Mouse (Mus musculus): ENCODE data around the gene Pigw. TPM values are rescaled to one million over a fixed set of nuclear protein-coding genes. Genes with fewer than 3 reads are reported as not detected.

Gene Pigw
- polyA plus RNA-seq, 1 experiment from 2014 or later: 3.7 TPM

DNA sequence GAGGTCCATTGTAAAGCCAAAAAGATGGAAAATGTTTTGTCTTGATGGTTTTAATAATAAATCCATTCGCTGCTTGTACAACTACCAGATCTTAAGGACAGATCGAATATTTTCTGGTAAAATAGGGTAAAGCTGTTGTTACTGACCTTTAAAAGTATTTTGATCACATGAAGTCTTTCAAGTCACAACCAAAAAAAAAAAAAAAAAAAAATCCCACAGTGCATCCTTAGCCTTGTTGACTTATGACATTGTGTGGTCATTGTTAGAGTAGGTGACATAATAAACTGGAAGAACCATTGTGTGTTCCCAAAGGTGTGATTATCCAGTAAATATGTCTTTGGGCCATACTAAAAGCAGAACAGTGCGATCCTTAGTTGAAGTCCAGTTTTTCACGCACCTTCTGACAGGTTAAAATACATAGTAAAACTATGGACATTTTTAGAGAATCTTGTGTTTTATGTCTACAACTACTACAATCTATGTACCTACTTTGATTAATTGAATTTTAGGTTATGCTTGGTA lies 8.5 kb downstream of the Pigw start:
- Histone ChIP-seq H3K27me3 (ENCODE audit: control insufficient read depth, insufficient read depth, low read length) (no peaks in the 10 kb centered on the region), H3K36me3 (ENCODE audit: control insufficient read depth, insufficient read depth, low read length) (no peaks in the 10 kb centered on the region; the same call in 1 of the 2 replicates), H3K4me2 (ENCODE audit: low read depth, low read length, severe bottlenecking) (peak overlapping the region; percentile 70), H3K27ac (ENCODE audit: low read depth, low read length) (peak overlapping the region; percentile 98), H3K9ac (ENCODE audit: low read length) (peak overlapping the region; percentile 91), H3K4me1 (replicated peaks; ENCODE audit: control insufficient read depth, insufficient read depth, low read length) (peaks cover 2% of the 10 kb centered on the region; the same call in 1 of the 2 replicates), H3K9me3 (ENCODE audit: control insufficient read depth, low read length) (no peaks in the 10 kb centered on the region), H3K4me3 (ENCODE audit: low read depth, low read length) (peak overlapping the region; percentile 64)
- DNase-seq (ENCODE audit: low spot score) (no peak), ATAC-seq (replicated peaks; ENCODE audit: low FRiP score) (no peak)
- 83% methylated on average over 4 of the region's 4 CpGs for WGBS

DNA sequence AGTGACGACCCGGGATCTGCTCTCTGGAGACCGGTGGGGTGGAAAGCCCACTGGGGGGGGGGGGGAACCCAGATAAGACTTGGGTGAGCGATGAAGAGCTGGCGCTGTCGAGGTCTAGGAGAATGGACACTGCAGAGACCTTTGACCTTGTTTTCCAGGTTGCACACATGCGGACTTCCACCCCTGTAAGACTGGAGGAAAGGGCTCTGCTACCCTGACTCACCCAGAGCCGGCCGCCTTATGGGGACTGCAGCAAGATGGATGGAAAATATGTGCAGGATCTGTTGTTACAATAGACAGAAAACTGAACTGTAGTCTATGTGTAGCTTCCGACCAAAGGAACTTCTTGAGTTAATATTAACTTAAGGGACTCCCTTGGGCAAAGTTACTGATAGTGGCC lies 9.0 kb downstream of the Pigw start:
- peak overlapping the region; percentile 64 for H3K4me3 ChIP-seq (ENCODE audit: low read depth, low read length)
- H3K9me3 ChIP-seq (ENCODE audit: control insufficient read depth, low read length): no peaks in the 10 kb centered on the region
- no peaks in the 10 kb centered on the region; the same call in 1 of the 2 replicates for H3K36me3 ChIP-seq (ENCODE audit: control insufficient read depth, insufficient read depth, low read length)
- ATAC-seq (replicated peaks; ENCODE audit: low FRiP score): peak; percentile 68
- H3K4me1 ChIP-seq (replicated peaks; ENCODE audit: control insufficient read depth, insufficient read depth, low read length): peaks cover 2% of the 10 kb centered on the region; the same call in 1 of the 2 replicates
- 0% methylated on average over 9 of the region's 10 CpGs for WGBS
- no peaks in the 10 kb centered on the region for H3K27me3 ChIP-seq (ENCODE audit: control insufficient read depth, insufficient read depth, low read length)
- peak overlapping the region; percentile 70 for H3K4me2 ChIP-seq (ENCODE audit: low read depth, low read length, severe bottlenecking)
- peak overlapping the region; percentile 91 for H3K9ac ChIP-seq (ENCODE audit: low read length)
- peak overlapping the region; percentile 98 for H3K27ac ChIP-seq (ENCODE audit: low read depth, low read length)
- DNase-seq (ENCODE audit: low spot score): no peak

- ATAC-seq (replicated peaks; ENCODE audit: low FRiP score) (peak; percentile 90), DNase-seq (ENCODE audit: low spot score) (peak; percentile 97)
- peak within 1 kb of the TSS; percentile 98 for H3K27ac ChIP-seq (ENCODE audit: low read depth, low read length)
- H3K4me3 ChIP-seq (ENCODE audit: low read depth, low read length): peak within 1 kb of the TSS; percentile 64
- H3K4me1 ChIP-seq (replicated peaks; ENCODE audit: control insufficient read depth, insufficient read depth, low read length): peaks cover 2% of the 10 kb centered on the region; the same call in 1 of the 2 replicates
- under 1% methylated on average over 40 of the region's 62 CpGs for WGBS
- H3K9ac ChIP-seq (ENCODE audit: low read length): peak within 1 kb of the TSS; percentile 91
- no peaks in the 10 kb centered on the region for H3K9me3 ChIP-seq (ENCODE audit: control insufficient read depth, low read length)
- no peaks in the 10 kb centered on the region for H3K27me3 ChIP-seq (ENCODE audit: control insufficient read depth, insufficient read depth, low read length)
- peak within 1 kb of the TSS; percentile 74 for H3K4me2 ChIP-seq (ENCODE audit: low read depth, low read length, severe bottlenecking)
- no peaks in the 10 kb centered on the region; the same call in 1 of the 2 replicates for H3K36me3 ChIP-seq (ENCODE audit: control insufficient read depth, insufficient read depth, low read length)
These were observed 9.6 kb downstream of the Pigw start, which contains the start of gene Ggnbp2 for GRCm38 (mm10) chr11:84870337-84871043. Ggnbp2 (minus strand) TSS chr11:84870817.

DNA sequence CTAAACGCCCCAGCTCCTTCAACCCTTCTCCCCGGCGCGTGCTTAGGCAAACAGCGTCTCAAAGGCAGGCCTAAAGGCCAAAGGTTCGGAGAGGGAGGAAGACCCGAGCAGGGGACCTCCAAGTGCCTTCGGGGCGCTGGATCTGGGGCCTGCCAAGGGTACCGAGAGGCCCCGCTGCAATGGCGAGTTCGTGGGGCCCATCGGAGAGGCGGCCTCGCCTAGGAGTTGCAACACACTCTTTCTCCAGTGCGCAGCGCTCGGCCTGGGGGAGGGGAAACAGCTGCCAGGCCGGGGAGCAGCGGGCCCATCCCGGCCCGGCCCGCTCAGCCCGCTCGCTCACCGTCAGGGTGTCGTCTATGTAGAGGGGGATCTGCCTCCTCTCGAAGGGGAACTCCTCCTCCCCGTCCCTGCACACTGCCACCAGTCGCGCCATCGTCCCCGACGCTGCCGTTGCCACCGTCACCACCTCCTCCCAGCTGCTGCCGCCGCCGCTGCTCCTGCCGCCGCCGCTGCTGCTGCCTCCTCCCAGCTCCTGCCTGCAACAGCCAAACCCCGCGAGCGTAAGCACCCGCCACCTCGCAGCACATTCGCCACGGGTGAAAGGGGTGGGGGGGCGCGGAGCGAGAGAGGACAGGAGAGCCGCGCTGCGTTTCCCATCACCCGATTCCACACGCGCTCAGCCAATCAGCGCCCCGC lies 10.4 kb downstream of the Pigw start:
- Histone ChIP-seq H3K36me3 (ENCODE audit: control insufficient read depth, insufficient read depth, low read length) (no peaks in the 10 kb centered on the region; the same call in 1 of the 2 replicates), H3K4me1 (replicated peaks; ENCODE audit: control insufficient read depth, insufficient read depth, low read length) (peaks cover 2% of the 10 kb centered on the region; the same call in 1 of the 2 replicates), H3K9me3 (ENCODE audit: control insufficient read depth, low read length) (no peaks in the 10 kb centered on the region), H3K27me3 (ENCODE audit: control insufficient read depth, insufficient read depth, low read length) (no peaks in the 10 kb centered on the region), H3K4me3 (ENCODE audit: low read depth, low read length) (peak overlapping the region; percentile 64), H3K4me2 (ENCODE audit: low read depth, low read length, severe bottlenecking) (peak overlapping the region; percentile 74), H3K9ac (ENCODE audit: low read length) (peak overlapping the region; percentile 70), H3K27ac (ENCODE audit: low read depth, low read length) (peak overlapping the region; percentile 98)
- peak; percentile 81 for ATAC-seq (replicated peaks; ENCODE audit: low FRiP score)
- peak; percentile 99 for DNase-seq (ENCODE audit: low spot score)
- WGBS: under 1% methylated on average over 57 of the region's 61 CpGs

DNA sequence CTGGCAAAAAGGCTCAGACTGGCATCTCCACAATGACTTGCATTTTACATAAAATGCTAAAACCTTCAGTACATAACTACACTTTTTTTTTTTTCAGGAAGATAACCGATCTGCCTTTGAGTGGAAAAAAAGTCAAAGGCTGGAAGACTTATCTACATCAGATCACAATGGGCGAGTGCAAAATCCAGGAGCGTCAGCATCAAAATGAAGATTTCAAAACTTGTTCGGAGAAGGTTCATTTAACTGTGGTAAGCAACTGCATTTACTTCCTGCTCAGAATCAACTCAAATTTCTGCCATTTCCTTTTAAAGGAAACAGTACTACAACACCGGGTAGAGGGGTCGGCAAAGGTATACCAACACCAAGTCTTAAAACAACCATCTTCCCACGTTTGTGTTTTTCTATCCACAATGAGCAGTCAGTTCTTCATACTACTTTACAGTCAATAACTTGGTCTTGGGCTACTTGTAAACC lies 11.3 kb downstream of the Pigw start:
- 23% methylated on average over 7 of the region's 7 CpGs for WGBS
- Histone ChIP-seq H3K27ac (ENCODE audit: low read depth, low read length) (no peak overlapping the region), H3K4me2 (ENCODE audit: low read depth, low read length, severe bottlenecking) (peak overlapping the region; percentile 74), H3K4me3 (ENCODE audit: low read depth, low read length) (peak overlapping the region; percentile 64), H3K36me3 (ENCODE audit: control insufficient read depth, insufficient read depth, low read length) (no peaks in the 10 kb centered on the region; the same call in 1 of the 2 replicates), H3K4me1 (replicated peaks; ENCODE audit: control insufficient read depth, insufficient read depth, low read length) (peaks cover 2% of the 10 kb centered on the region; the same call in 1 of the 2 replicates), H3K27me3 (ENCODE audit: control insufficient read depth, insufficient read depth, low read length) (no peaks in the 10 kb centered on the region), H3K9me3 (ENCODE audit: control insufficient read depth, low read length) (no peaks in the 10 kb centered on the region), H3K9ac (ENCODE audit: low read length) (peak overlapping the region; percentile 70)
- ATAC-seq (replicated peaks; ENCODE audit: low FRiP score) (no peak), DNase-seq (ENCODE audit: low spot score) (no peak)

DNA sequence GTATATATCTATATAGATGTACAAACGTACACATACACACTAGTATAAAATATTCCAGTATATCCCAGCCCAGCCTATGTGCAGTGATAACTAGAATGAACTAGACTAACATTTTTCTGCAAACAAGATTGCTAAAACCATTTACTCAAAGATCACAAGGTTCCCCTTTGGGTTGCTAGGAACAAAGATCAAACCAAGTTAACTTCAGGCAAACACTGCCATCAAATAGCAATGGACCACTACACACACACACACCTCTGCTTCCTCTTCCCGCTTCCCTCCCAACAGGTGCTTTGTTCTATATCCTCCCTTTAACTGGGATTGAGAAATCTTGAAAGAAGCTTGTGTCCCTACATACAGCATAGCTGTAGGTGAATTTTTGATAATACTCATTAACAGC lies 12.5 kb downstream of the Pigw start:
- no peak for DNase-seq (ENCODE audit: low spot score)
- Histone ChIP-seq H3K9me3 (ENCODE audit: control insufficient read depth, low read length) (no peaks in the 10 kb centered on the region), H3K27me3 (ENCODE audit: control insufficient read depth, insufficient read depth, low read length) (no peaks in the 10 kb centered on the region), H3K4me2 (ENCODE audit: low read depth, low read length, severe bottlenecking) (no peak overlapping the region), H3K27ac (ENCODE audit: low read depth, low read length) (no peak overlapping the region), H3K4me1 (replicated peaks; ENCODE audit: control insufficient read depth, insufficient read depth, low read length) (peaks cover 2% of the 10 kb centered on the region; the same call in 1 of the 2 replicates), H3K9ac (ENCODE audit: low read length) (peak overlapping the region; percentile 16; the same call in 1 of the 2 replicates), H3K36me3 (ENCODE audit: control insufficient read depth, insufficient read depth, low read length) (no peaks in the 10 kb centered on the region), H3K4me3 (ENCODE audit: low read depth, low read length) (no peak overlapping the region)
- no peak for ATAC-seq (replicated peaks; ENCODE audit: low FRiP score)
- WGBS: 93% methylated on average over 2 of the region's 2 CpGs

DNA sequence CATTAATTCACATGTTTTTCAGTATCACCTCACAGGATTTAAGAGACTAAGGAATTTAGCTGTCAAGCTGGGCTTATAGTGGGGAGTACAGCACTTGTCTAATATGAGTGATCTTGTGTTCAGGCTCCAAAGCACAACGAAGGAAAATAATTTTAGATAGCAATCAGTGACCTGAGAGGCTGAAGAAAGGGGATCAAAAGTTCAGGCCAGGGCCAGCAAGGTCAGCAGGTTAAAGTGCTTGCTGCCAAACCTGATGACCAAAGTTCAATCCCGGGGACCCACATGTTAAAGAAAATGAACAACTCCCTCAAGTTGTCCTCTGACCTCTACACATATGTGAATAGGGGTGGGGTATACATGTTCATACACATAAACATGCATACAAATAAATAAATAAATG lies 14.8 kb downstream of the Pigw start:
- no peak for DNase-seq (ENCODE audit: low spot score)
- H3K27ac ChIP-seq (ENCODE audit: low read depth, low read length): no peak overlapping the region
- 84% methylated on average over 2 of the region's 2 CpGs for WGBS
- no peaks in the 10 kb centered on the region for H3K9me3 ChIP-seq (ENCODE audit: control insufficient read depth, low read length)
- no peak for ATAC-seq (replicated peaks; ENCODE audit: low FRiP score)
- H3K4me1 ChIP-seq (replicated peaks; ENCODE audit: control insufficient read depth, insufficient read depth, low read length): 0 out of 2 replicates have a peak, but pooled peaks cover 2% of the 10 kb centered on the region
- H3K4me3 ChIP-seq (ENCODE audit: low read depth, low read length): no peak overlapping the region
- no peak overlapping the region for H3K4me2 ChIP-seq (ENCODE audit: low read depth, low read length, severe bottlenecking)
- no peaks in the 10 kb centered on the region for H3K36me3 ChIP-seq (ENCODE audit: control insufficient read depth, insufficient read depth, low read length)
- no peak overlapping the region for H3K9ac ChIP-seq (ENCODE audit: low read length)
- no peaks in the 10 kb centered on the region for H3K27me3 ChIP-seq (ENCODE audit: control insufficient read depth, insufficient read depth, low read length)

DNA sequence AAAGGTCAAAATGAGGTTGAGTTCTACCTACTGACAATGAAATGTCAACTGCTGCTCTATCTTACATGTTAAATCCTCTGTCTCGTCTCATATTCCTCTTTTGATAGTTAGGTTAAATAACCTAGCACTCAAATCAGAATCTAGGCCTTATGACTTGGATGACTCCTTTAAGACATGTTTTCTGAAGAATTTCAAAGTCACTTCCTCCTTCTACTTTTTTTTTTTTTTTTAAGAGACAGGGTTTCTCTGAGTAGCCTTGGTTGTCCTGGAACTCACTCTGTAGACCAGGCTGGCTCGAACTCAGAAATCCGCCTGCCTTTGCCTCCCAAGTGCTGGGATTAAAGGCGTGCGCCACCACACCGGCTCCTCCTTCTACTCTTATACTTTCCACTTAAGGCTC lies 24.8 kb downstream of the Pigw start:
- Histone ChIP-seq H3K4me1 (replicated peaks; ENCODE audit: control insufficient read depth, insufficient read depth, low read length) (no peaks in the 10 kb centered on the region), H3K4me2 (ENCODE audit: low read depth, low read length, severe bottlenecking) (no peak overlapping the region), H3K4me3 (ENCODE audit: low read depth, low read length) (no peak overlapping the region), H3K27me3 (ENCODE audit: control insufficient read depth, insufficient read depth, low read length) (no peaks in the 10 kb centered on the region), H3K9me3 (ENCODE audit: control insufficient read depth, low read length) (no peaks in the 10 kb centered on the region), H3K27ac (ENCODE audit: low read depth, low read length) (no peak overlapping the region), H3K36me3 (ENCODE audit: control insufficient read depth, insufficient read depth, low read length) (peaks cover under 1% of the 10 kb centered on the region; the same call in 1 of the 2 replicates), H3K9ac (ENCODE audit: low read length) (no peak overlapping the region)
- ATAC-seq (replicated peaks; ENCODE audit: low FRiP score): no peak
- WGBS: 98% methylated on average over 6 of the region's 6 CpGs
- no peak for DNase-seq (ENCODE audit: low spot score)
